Mouse (Mus musculus) MEL-GATA-1-ER (cell line): ENCODE measurements at regions not wholly inside any gene's neighbourhood (a gene's known extent, or its start where the extent isn't known, plus 50 kb on each side); places are given as distances from the start of the nearest gene placed in this dataset.

ENCODE experiments used
- DNase-seq: peaks from one replicate; pipeline ENCODE4 v3.0.0-alpha.2; 2012; ENCODE audit warnings: low read depth; ENCODE audit errors: extremely low read depth

DNA sequence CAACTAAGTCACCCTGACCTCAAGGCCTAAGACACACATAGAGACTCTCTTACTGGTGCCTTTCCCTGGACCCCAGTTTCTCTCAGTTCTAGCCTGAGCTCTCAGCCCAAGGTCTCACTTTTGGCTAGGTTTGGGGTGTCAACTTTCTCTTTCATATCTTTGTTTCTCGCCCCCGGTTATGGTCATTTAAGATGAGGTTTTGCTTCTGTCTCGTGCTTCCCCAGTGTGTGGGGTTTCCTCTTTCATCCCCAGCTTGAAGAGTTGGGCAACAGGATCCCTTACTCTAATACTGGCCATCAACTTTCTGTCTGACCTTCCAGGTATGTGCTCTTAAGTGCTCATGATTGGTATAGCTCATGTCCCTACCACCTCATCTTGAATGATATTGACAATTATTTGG lies 67.5 kb downstream of the Lmo4 start:
- no peak for DNase-seq

DNA sequence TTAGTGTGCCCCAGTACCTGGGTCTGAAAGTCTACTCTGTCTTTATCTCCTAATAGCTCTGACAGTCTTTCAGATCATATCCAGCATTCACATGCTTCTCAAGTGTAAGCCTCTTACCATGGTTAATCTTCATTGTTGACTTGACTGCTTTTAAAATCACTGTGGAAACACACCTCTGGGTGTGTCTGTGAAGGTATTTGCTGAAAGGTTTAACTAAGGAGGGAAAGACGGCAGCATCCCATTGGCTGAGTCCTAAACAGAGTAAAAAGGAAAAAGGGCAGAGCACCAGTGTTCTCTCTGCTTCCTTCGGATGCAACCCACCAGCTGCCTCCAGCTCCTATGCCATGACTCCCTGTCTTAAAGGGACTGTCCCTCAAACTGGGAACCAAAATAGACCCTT lies 68.6 kb downstream of the Lmo4 start:
- DNase-seq = no peak

DNA sequence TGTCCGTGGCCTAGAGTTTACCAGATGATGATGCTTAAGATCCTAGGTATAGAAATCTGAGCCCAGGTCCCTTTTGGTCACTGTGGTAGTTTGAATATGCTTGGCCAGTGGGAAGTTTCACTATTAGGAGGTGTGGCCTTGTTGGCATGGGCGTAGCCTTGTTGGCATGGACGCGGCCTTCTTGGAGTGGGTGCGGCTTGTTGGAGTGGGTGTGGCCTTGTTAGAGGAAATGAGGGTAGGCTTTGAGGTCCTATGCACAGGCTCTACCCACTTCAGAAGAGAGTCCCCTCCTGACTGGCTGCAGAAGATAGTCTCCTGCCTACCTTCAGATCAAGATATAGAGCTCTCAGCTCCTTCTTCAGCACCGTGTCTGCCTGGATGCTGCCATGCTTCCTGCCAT lies 69.4 kb downstream of the Lmo4 start:
- no peak for DNase-seq

DNA sequence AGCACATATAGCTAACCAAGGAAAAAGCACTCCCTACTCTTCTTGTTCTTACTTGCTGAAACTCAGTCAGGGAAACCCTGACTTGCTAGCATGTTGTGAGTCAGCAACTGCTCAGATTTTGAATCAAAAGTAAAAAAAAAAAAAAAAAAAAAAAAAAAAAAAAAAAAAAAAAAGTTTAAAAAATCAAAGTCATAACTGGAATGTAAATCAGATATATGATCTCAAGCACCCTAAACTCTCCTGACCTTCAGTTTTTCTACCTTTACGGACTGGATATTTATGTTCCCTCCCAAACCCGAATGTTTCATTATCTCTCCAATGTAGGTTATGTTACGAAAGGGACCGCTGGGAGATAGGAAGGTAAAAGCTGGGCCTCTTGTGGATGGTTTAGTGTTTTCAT lies 77.0 kb downstream of the Lmo4 start:
- no peak for DNase-seq

DNA sequence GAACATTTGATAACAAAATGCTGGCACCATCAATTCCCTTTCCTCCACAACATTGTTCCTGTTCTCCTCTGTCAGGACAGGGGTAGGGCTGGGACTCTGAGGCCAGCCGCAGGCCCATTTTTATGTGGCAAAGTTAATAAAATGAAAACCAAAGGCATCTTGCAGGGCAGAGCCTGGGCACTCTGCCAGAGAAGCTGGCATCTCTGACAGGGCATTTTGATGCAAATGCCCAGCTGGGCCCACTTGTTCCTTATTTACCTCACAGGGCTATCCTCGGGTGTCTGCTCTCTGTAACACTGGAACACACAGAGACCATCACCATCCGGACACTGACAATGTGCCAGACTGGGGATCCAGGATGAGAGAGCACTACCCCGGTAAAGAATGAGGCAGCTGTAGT lies 80.7 kb downstream of the Lmo4 start:
- DNase-seq = no peak

DNA sequence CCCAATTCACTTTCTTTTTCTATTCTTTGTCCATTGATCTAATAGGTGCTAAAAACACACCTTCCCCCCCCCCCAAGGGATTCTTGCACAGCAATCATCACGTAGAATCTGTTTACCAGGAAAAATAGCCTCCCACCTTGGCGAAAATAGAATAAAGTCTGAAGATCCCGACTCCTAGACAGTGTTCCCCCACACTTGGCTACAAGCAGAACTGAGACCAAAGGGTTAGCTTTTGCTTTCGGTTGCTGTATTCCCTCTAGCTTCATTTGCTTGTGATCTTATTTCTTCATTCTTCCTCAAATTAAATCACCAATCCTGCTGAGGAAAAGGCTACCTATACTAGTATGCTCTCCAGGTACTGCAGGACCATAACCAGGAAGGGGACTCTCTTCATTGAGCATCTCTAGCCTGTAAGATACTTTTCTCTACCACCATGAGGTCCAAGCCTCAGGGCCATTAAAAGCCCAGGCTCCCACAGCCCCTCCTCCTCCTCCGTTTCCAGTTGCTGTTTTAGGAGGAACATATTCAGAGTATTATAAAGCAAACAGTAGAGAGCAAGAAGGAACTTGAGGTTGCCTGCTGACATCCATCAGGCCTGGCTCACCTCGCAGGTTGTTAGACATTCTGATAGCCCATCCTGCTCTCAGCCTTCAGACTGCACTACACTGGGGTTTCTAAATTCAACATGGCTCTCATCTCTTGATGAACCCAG lies 81.5 kb downstream of the Lmo4 start:
- no peak for DNase-seq

DNA sequence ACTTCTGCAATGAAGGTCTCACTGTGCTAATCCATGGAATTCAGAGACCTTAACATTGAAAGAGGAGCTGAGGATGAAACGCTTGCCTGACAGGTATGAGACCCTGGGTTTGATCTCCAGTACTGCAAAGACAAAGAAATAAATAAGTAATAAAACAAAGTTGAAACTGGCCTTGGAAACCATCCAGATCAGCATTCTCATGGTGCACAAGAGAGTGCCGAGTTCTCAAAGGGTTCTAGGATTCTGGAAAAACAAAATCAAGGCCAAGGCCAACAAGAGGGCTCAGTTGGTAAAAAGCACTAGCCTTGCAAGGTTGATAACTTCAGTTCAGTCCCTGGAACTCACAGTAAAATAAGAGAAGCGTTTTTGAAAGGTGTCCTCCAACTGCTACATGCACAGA lies 85.9 kb downstream of the Lmo4 start:
- DNase-seq = no peak

DNA sequence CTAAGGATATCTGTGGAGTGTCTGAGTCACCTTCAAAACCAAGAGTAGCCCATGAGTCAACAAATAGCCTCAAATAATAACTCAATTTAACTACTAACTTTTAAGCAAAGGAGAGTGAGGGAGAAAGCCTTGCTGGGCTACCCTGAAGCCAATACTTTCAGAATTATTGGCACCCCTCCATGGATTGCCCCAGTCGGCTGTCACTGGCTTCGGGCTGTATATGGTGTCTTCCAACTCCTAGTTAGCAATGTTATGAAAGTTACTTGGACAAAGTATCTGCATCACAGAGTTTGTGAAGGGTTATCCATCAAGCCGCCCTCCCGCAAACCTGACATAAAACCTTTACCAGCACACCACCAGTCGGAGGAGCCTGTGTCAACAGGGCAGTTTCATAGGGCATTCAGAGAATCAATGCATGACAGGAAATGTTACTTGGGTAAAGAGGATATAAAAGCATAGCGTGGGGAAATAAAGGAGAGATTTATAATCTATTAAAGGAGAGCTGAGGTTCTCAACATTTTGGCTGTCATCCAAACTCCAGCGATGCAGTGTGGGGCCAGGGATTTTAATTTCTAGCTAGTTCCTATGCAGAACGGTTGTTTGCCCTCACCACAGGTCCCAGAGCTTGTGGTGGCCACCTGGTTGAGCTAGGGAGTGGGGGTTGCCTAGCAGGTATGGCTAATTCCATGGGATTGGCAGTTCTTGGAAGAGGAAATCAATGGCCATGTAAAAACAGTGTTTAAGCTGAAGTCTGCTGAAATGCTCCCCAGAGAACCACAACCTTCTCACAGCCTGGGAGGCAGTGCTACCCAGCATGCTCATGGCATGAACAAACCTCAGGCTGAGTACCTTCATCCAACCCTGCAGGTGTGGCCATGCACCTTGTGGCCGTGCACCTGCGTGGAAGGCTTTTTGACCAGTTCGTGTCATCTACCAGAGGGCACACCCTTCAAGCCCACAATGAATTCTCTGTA lies 91.1 kb downstream of the Lmo4 start:
- no peak for DNase-seq

DNA sequence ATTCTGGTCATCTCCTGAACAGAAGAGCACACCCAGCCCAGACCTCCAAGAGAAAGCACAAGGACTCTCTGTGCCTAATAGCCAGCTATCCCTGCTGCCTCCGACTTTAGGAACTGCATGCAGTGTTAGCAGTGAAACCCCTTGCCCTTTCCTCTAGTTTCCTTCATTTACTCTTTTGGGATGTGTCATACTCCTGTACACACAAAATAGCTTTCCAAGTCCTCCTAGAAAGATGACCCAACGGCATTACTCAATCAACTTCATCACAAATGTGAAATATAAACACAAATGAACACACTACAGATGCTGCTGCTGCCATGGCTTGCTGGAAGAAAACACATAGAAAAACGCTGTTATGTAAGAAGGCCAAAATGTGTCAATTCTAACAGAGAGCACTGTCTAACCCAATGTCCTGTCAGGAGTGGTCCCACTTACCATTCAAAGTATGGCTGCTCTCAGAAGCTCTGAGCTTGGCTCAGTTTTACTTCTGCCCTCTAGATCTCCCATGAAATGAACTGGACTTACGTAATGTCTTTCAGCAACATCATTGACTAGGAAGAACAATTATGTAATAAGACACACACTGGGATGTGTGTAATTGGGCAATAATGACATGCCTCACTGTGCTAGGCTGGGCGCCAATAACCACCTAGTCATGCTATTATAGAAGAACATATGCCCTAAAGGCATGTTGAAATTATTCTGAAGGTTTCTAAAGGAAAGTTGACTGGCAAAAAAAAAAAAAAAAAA lies 94.5 kb downstream of the Lmo4 start:
- no peak for DNase-seq

DNA sequence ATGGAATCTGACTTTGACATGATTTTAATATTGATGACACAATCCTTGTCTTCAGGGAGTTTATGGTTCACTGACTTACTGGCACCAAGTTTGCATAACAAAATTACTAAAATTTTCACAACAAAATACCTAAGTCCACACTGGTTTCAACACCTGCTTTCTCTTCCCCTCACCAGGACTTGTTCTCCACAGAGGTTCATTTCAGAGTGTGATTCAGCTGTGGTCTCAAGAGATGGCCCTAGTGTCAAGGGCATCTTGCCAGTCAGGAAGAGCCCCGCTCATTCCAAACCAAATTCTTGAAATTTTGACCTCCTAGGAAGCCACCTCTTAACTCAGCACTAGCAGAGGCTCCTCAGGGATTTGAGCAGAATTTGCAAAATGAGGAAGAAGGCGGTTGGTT lies 95.3 kb downstream of the Lmo4 start:
- no peak for DNase-seq

DNA sequence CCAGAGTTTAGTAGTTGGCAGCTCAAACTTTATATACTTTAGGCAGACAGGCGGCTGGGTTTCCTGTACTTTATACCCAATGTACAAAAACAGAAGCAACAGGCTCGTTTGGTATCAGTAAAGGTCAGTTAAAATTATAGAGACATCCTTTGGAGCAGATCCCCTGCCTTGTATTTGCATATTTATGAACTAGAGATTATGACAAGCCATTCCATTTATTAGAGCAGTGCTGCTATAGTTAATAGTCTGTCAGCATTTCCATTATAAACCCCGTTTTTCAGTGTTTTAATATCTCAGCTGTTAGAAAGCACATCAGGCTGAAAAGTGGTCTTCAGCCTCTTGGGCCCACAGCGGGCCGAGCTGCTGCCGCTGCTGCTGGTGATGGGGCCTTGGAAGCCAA lies 96.7 kb downstream of the Lmo4 start:
- no peak for DNase-seq

DNA sequence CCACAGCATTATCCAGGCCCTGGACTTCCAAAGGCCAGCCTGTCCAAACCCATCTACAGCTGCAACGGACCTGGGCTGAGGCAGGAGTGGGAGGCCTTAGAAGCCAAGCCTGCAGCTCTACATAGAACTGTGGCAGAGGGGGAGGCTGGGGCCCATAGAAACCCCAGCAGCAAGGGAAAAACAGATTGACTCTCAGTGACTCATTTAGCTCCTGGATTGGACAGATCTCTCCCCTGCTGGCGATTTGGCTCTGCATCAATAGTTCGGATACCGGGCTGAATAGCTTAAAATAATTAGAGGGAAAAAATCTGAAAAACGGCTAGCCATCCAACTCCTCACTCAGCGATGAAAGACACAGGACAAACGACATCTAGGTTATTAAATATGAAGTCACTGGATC lies 97.4 kb downstream of the Lmo4 start:
- DNase-seq = no peak

DNA sequence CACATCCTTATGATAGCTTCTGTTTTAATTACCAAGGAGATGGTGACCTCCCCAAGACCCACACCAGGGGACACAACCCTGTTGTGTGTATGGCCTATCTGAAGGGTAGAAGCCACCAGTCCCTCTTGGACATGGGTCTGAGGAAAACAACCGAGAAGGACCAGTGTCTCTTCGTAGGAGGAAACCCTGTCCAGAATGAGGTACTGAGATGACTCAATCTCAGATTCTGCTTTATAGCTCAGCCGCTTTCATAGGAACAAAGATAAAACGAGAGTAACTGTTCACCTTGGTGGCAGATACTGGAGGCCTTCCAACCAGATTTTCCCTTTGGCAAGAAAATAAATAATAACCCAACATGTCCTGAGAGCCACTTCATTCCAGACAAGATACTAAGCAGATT lies 100.7 kb downstream of the Lmo4 start:
- no peak for DNase-seq

DNA sequence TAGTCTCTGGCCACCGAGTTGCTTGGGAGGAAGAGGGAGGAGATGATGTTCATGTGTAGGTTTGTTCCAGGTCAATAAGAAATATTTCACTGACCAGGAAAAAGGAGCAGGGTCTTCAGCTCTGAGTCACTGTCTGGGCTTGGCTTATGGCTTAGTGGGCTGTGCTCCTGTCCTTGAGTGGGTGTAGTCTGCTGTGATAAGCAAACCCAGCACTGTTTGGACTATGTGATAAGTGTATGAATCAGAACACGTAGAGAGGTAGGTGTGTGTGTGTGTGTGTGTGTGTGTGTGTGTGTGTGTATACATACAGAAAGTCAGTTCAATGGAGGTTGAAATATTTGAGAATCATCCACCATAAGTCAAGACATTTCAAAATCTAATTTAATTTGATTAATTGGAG lies 105.6 kb downstream of the Lmo4 start:
- no peak for DNase-seq

DNA sequence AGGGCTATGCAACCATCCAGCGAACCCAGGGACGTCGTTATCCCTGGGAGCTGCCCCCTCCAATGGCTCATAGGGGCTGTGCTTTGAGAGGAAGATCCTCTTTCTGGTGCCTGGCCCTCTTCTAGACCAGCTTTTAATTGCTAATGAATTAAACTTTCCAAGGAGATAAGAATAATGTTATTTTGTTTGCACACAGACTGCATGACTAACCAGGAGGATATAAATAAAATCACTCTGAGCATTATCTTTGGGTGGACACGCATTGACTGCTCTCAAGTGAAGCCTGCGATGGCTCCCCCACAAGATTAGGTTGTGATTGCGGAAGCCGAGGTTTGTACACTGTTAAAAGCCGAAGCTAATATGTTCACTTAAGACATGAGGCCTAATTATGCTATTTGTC lies 106.3 kb downstream of the Lmo4 start:
- no peak for DNase-seq

DNA sequence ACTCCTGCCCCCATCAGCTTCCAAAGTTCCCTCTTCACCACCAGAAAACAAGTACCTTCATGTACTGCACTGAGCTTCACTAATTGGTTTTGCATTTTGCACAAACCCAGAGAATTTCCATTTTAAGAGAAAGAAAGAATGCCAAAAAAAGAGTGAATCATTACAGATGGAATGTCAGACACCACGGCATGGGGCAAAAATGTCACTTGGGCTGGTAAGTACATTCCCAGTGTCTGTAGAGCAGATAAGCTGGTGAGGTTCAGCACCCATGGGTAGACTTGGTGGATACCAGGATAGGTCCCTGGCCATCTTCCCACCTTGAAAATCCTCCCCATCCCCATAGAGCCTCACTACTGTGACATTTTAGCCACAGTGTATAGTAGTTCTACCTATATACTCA lies 113.8 kb downstream of the Lmo4 start:
- no peak for DNase-seq

DNA sequence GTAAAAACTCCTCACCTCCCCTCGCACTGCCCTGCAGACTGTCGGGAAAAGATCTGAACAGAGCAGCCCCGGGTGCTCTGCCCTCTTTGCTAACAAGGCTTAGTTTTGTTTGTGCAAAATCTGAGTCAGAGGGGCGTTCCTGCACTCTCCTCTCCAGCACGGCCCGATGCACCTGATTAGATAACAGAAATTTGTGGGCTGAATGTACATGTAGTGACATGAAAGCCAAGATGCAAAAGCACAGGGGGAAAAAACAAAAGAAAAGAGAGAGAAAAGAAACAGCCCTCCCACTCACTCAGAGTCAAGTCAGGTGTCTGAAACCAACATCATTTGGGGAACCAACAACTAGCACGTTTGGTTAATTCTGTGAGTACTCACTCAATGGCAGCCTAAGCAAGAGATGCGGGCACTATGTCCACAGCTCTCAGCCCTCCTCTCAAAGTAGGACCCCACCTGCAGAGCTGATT lies 115.2 kb downstream of the Lmo4 start:
- no peak for DNase-seq

DNA sequence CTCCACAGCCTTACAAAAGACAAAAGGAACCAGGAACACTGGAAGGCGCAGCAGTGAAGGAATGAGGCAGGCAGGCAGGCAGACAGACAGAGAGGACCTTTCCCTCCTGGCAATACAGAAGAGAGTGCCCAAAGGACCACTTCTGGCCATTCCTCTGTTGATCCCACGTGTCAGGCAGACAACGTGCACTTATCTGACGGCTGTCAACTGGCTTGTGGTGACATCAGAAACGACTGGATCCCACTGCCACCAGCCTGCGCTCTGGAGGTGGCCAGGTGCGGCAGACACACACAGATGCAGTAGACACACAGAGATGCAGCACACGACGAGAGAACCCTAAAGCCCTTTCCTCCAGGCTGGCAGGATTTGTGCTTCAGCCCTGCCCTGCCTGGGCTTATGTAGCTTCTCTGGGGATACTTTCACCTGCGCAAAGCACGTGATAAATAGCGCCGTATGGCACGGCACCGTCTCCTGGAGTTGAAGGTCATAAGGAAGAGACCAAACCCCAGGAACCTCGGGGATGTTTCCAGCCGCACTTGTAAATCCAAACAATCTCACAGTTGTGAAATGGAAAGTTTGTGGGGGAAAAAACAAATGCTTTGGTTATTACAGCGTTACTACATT lies 116.6 kb downstream of the Lmo4 start:
- no peak for DNase-seq

DNA sequence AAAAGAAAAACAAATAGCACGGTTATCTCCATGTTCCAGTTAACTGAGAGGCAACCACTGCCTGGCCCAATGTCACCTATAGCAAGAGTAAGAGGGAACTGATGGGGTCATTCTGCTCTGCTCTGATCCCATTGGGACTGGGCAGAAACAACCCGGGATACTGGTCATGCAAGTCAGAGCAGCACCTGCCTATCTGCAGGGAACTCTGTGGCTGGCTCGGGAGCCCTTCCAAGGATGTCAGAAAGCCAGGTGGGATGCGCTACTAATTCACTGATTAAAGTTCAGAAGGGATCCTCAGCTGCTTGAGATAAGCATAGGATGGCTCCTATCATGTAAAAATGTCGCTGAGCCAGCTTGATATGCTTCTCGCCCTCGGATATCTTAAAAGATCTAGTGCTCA lies 117.2 kb downstream of the Lmo4 start:
- DNase-seq = no peak

DNA sequence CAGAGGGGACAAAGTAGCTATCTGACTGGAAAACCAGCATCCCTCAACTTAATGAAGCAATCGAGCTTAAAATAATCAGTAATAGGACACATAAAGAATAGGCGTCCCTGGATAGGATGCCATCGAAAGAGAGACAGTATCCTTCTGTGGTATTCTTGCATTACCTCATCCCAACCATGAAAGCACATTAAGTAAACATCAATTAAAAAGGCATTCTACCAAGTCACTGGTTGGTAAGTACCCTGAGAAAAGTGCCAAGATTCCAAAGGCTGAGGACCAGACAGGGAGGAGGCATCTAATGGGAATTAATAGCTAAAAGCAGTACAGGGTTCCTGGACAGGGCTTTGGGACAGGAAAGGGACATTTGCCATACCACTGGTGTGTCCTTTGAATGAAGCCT lies 118.8 kb downstream of the Lmo4 start:
- DNase-seq = no peak

DNA sequence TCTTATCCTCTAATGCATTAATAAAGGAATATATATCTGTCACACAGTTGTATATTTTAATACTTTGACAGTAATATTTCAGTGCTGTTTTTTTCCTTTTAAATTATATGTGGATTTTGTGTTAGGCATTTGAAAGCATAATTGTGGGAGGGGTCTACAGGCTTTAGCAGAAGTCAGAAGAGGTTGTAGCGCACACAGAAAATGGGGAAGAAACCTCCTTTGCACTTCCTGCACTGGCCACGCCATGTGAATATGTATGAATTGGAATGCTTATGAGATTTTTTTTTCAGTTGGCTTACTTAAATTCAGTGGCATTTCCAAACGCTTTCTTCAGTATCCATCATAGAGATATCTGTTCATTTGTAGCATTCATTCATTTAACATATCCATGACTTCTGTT lies 125.1 kb downstream of the Lmo4 start:
- no peak for DNase-seq
